Mouse (Mus musculus) hindbrain, embryonic 10.5 days (tissue): ENCODE results near the gene Frmd7. TPM values are rescaled to one million over a fixed set of nuclear protein-coding genes. Genes with fewer than 3 reads are reported as not detected.

Source experiments
- DNase-seq: peaks from one replicate; pipeline ENCODE4 v3.0.0-alpha.2; 2017; ENCODE audit warnings: low spot score
- H3K27ac ChIP-seq: fragments of 300-500 bp; sonication (generic); 2 replicates; pipeline ENCODE4 v1.5.1; 2016; ENCODE audit warnings: mild to moderate bottlenecking, moderate library complexity
- H3K27me3 ChIP-seq: fragments of 300-500 bp; sonication (generic); 2 replicates; pipeline ENCODE4 v1.6.1; 2016; ENCODE audit warnings: mild to moderate bottlenecking; ENCODE audit not compliant: poor library complexity, insufficient read depth, severe bottlenecking
- H3K36me3 ChIP-seq: fragments of 300-500 bp; sonication (generic); 2 replicates; pipeline ENCODE4 v1.6.1; 2016; ENCODE audit warnings: mild to moderate bottlenecking, moderate library complexity
- H3K4me1 ChIP-seq: fragments of 300-500 bp; sonication (generic); replicated peaks from 2 replicates; pipeline ENCODE4 v1.6.1; 2016; ENCODE audit warnings: mild to moderate bottlenecking
- H3K4me3 ChIP-seq: fragments of 300-500 bp; sonication (generic); 2 replicates; pipeline ENCODE4 v1.5.1; 2016; ENCODE audit warnings: mild to moderate bottlenecking, moderate library complexity
- H3K9me3 ChIP-seq: fragments of 300-500 bp; sonication (generic); 2 replicates; pipeline ENCODE4 v1.6.1; 2016; ENCODE audit warnings: mild to moderate bottlenecking, moderate library complexity
- WGBS: fragments of 180-500 bp; shearing (Covaris S2); methylation state at CpG from one replicate; pipeline ENCODE4 v1.1.7; 2016; 5-methylcytosine and 5-hydroxymethylcytosine counted together
- polyA plus RNA-seq: library from polyadenylated mRNA; unstranded; fragments of >200 nt; fragmentation: Nextera tagmentation; extraction: Ambion mirVana; gene quantifications from 2 replicates; pipeline ENCODE4 v1.2.1, GENCODE M21; 2016

Gene Frmd7
- polyA plus RNA-seq, 1 experiment from 2014 or later, result 0.14 TPM

DNA sequence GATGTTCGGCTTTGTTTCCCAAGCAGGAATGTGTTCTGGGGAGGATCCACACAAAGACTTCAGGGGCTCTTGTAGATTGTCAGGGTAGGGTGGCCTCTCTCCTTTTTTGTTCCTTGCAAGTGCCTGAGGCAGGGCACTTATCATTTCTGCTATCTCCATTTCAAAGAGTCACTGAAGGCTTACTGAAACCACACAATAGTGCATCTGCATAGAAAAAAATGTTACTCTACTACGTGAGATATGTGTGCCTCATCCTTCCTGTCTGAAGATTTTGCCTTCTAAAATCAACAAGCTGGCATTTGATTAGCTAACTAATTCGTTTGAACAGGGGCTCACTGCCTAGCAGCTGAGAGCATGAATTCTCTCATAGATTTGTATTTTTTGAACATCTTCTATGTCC lies 12.2 kb downstream of the Frmd7 start:
- 44% methylated on average over 3 of the region's 3 CpGs for WGBS
- Histone ChIP-seq H3K4me1 (peaks cover 15% of the 10 kb centered on the region), H3K27me3 (peaks cover 9% of the 10 kb centered on the region; the same call in 1 of the 2 replicates), H3K27ac (no peak overlapping the region), H3K36me3 (no peaks in the 10 kb centered on the region), H3K4me3 (no peak overlapping the region), H3K9me3 (no peaks in the 10 kb centered on the region)
- no peak for DNase-seq

DNA sequence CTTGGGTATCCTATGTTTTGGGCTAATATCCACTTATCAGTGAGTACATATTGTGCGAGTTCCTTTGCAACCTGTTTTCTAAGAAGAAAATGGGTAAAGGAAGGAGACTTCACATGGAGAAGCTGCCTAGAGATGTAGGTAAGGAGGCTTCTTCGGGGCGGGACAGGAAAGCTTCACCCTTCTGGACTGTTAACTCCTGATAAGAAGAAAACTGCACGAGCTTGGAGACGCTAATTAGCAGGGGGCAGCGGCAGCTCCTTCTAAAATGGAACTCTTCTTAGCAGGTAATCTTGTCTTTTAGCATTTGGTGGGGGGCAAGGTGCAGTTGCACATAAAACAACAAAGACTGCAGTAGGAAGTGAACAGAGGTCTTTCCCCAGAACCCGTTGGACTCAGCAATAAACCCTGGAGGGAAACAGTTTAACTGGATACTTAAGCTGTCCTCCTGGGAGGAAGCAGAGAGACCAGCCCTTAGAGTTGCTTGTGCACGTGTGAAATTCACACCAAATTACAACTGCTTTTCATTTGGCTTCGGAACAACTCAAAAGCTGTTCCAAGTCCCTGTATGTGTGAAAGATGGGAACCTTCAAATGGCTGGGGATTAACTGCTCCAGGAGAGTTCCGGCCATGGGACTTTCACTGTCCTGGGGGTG lies 15.5 kb downstream of the Frmd7 start:
- no peak for DNase-seq
- no peaks in the 10 kb centered on the region for H3K4me1 ChIP-seq
- peaks cover 6% of the 10 kb centered on the region; the same call in 1 of the 2 replicates for H3K27me3 ChIP-seq
- no peak overlapping the region for H3K27ac ChIP-seq
- no peak overlapping the region for H3K4me3 ChIP-seq
- H3K36me3 ChIP-seq, result no peaks in the 10 kb centered on the region
- 78% methylated on average over 10 of the region's 10 CpGs for WGBS
- H3K9me3 ChIP-seq, result no peaks in the 10 kb centered on the region

DNA sequence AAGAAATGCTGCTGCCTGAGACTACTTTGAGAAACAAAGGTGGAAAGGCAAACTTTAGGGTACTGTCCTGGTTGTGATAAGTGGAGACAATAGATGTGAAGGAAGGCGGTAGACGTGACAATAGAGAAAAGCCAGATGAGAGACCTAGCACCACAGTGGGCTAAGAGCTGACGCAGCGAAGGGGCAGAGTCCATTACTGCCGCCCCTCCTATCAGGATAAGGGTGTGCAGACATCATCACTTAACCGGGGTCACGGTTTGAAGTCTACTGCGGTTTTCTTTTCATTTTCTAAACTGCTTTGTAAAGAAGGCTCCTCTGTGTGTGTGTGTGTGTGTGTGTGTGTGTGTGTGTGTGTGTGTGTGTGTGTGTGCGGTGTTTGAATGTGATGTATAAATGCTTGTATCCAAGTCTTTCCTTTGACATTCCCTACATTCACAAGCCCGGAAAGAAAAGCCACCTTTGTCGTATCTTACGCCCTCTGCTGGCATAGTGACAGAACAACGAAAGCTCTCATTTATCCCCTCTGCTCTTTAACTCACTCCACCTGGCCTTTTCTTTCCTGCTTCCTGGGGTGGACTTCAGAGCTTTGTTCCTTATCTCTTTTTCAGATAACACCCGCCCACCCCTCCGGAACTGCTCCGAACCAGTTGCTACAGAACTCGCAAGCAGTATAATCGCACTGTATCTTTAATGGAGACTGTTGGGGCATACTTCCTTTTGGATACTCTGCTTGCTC lies 17.7 kb downstream of the Frmd7 start:
- no peak overlapping the region for H3K4me3 ChIP-seq
- no peaks in the 10 kb centered on the region for H3K9me3 ChIP-seq
- no peak overlapping the region for H3K27ac ChIP-seq
- peaks cover 7% of the 10 kb centered on the region; the same call in 1 of the 2 replicates for H3K27me3 ChIP-seq
- no peaks in the 10 kb centered on the region for H3K36me3 ChIP-seq
- WGBS, result 41% methylated on average over 17 of the region's 18 CpGs
- DNase-seq, result peak; percentile 15
- H3K4me1 ChIP-seq, result no peaks in the 10 kb centered on the region

DNA sequence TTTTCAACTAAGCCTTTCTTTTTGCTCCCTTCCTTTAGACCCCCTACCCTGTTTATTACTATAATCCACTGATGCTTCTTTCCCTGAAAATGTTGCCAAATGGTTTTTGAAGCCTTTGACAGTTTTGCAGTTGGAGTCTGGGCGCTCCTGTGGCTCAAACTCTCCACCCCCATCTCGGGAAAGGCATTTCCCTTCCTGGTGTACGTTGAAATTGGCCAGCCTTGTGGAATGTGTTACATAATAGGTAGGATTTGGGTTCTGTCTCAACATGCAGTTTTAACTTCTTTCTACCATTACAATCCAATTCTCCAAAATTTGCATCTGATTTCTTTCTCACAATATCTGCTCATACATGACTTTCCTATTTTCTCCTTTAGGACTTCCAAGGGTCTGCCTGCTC lies 23.8 kb downstream of the Frmd7 start:
- 47% methylated on average over 3 of the region's 3 CpGs for WGBS
- Histone ChIP-seq H3K4me3 (no peak overlapping the region), H3K27ac (no peak overlapping the region), H3K27me3 (peaks cover 13% of the 10 kb centered on the region; the same call in 1 of the 2 replicates), H3K9me3 (no peaks in the 10 kb centered on the region), H3K4me1 (no peaks in the 10 kb centered on the region), H3K36me3 (no peaks in the 10 kb centered on the region)
- no peak for DNase-seq

DNA sequence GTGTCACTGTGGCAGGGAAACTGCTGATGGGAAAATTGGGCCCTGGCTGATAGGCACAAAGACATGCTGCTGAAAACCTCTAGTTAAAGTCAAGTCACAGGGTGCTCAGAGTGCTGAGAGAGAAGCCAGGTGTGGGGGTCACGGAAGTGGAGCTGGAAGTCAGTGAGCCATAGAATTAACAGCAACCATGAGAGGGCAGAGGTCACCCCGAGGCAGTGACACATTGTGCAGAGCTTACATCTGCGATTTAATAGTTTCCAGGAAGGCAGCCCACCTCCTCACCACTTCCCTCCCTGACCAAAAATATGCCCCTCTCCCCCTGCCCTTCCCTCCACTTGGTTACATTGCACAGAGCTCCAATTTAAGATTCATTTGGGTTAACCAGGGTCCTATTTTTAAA lies 25.1 kb downstream of the Frmd7 start:
- WGBS, result 43% methylated on average over 3 of the region's 3 CpGs
- H3K4me1 ChIP-seq, result no peaks in the 10 kb centered on the region
- peak; percentile 16 for DNase-seq

DNA sequence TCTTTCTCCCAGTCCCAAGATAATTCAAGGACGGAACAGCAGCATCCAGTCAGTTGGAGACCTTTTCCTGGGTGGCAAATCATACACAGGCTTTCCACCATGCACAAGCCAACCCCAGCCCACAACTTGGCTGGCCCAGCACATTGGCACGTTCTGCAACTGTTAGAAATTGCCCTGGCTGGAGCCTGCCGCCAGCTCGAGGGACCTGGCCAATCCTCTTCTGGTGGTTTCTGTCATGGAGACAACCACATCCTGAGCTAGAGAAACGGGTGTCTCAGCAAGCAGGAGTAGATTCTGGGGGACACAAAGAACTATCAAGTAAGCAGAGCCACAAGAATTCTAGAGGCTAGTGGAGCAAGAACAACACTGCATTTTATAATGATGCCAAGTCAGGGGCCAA lies 32.6 kb downstream of the Frmd7 start:
- no peaks in the 10 kb centered on the region; the same call in 1 of the 2 replicates for H3K27me3 ChIP-seq
- H3K4me1 ChIP-seq, result no peaks in the 10 kb centered on the region
- H3K27ac ChIP-seq, result no peak overlapping the region
- H3K9me3 ChIP-seq, result no peaks in the 10 kb centered on the region
- no peak overlapping the region for H3K4me3 ChIP-seq
- no peak for DNase-seq
- 84% methylated on average over 5 of the region's 5 CpGs for WGBS
- H3K36me3 ChIP-seq, result no peaks in the 10 kb centered on the region

More for the DNA sequence above, 25.1 kb downstream of the Frmd7 start:
- Histone ChIP-seq H3K27ac (no peak overlapping the region), H3K27me3 (peaks cover 13% of the 10 kb centered on the region; the same call in 1 of the 2 replicates), H3K9me3 (no peaks in the 10 kb centered on the region), H3K36me3 (no peaks in the 10 kb centered on the region), H3K4me3 (no peak overlapping the region)

DNA sequence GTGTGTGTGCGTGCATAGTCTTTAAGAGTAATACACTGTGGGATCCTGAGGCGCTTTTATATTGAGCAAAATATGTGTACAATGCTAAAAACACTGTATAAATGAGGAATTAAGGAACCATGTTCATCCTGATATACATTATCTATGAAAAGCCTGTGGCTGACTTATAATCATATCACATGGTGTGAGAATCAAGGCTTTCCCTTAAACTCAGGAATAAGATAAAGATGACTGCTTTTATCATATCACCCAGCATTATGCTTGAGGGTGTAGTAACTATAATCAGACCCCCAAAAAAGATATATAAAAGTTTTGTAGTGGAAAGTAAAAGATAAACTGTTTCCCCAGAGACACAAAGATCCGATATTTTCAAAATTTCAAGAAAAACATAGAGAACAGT lies 39.0 kb downstream of the Frmd7 start:
- no peak for DNase-seq

DNA sequence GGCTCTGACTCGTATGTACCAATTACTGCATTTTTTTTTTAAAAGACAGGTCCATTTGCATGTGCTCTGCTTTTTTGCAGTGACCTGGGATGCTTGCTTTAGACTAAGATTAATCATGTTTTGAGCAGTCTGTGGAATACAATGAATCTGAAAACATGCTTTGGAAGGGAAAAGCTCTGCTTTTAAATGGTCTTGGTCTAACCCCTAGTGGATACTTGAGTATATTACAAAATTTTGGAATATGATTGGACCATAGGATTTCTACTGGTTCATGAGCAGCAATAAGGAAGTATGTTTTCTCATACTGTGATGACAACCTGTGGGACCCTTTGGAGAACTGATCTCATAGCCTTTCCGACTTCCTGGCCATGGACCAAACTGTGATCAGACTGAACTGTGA lies 54.5 kb downstream of the Frmd7 start:
- Histone ChIP-seq H3K4me3 (no peak overlapping the region), H3K27me3 (no peaks in the 10 kb centered on the region), H3K27ac (no peak overlapping the region), H3K36me3 (no peaks in the 10 kb centered on the region), H3K4me1 (no peaks in the 10 kb centered on the region), H3K9me3 (no peaks in the 10 kb centered on the region)
- DNase-seq, result no peak
- 84% methylated on average over 2 of the region's 2 CpGs for WGBS

More for the DNA sequence above, 39.0 kb downstream of the Frmd7 start:
- Histone ChIP-seq H3K4me1 (no peaks in the 10 kb centered on the region), H3K27me3 (no peaks in the 10 kb centered on the region; the same call in 1 of the 2 replicates), H3K4me3 (no peak overlapping the region), H3K36me3 (no peaks in the 10 kb centered on the region), H3K27ac (no peak overlapping the region), H3K9me3 (no peaks in the 10 kb centered on the region)
- WGBS, result 90% methylated on average over 3 of the region's 3 CpGs

DNA sequence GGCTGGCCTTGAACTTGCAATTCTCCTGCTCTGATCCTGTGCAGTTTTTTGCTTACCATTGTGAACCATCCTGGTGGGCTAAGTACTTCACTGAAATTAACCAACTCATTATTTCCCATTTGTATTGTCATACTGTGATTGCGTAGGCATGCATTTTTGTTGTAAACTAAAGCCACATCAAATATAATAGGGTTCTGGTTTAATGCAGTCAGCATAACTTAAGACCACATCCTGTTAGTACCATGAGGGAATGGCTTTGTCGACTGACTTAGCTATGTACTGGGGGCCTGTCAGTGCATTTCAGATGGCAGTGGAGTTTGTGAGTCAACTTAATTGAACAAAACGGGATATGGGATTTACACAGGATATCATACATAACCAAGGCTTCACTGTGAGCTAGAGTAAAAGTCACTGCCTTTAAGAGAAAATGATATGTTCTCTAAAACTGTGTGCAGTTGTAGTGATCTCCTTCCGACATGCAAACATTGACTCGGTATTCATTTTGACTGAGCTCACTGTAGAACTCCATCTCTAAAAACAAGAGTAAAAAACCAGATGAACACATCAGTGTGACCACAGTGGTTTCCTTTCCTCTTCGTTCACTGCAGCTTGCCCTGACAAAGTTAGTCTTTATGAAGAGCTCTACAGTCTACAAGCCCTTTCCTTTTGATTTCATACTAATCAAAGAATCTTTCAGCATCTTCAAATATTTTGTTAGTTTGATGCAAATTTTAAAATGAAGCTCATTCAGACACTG lies 68.1 kb downstream of the Frmd7 start:
- WGBS, result 91% methylated on average over 6 of the region's 6 CpGs
- Histone ChIP-seq H3K27me3 (peaks cover 8% of the 10 kb centered on the region; the same call in 1 of the 2 replicates), H3K4me1 (no peaks in the 10 kb centered on the region), H3K4me3 (no peak overlapping the region), H3K36me3 (no peaks in the 10 kb centered on the region), H3K27ac (no peak overlapping the region), H3K9me3 (no peaks in the 10 kb centered on the region)
- no peak for DNase-seq

DNA sequence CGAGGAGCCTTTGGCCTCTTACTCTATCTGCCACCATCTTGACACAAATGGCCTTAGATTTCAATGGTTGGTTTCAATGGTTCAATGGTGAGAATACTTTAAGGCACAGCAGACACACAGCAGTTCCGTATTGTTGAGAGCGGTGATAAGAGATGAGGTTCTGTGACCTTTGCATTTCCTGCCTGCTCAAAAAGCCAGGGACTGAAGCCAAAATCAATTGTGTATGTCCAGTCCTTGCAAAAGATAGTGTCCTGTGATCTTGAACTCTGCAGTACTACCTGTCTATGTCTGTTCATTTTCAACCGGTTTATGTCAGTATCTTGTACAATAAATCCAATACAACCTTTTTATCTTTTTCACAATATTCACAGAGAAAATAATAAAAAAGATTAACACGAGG lies 77.8 kb downstream of the Frmd7 start:
- DNase-seq, result no peak
- Histone ChIP-seq H3K4me1 (no peaks in the 10 kb centered on the region), H3K36me3 (no peaks in the 10 kb centered on the region), H3K27ac (no peak overlapping the region), H3K9me3 (no peaks in the 10 kb centered on the region), H3K27me3 (no peaks in the 10 kb centered on the region), H3K4me3 (no peak overlapping the region)
- WGBS, result 79% methylated on average over 5 of the region's 5 CpGs

DNA sequence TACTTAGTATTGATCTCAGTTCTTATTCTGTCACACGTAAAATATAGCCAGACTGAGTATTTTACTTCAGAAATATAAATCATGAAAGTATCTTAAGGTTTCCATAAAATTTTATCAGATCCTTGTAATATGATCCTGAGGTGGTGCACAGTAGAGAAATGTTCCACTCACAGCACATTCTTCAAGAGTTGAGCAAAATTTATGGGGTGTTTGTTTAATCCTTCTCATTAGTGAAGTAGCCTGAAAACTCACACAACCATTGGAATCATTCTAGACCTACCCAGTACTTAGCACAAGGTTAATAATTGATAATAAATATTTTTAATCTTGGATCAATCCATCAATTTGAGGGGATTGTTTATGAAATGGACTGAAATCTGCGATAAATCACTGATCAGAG lies 78.7 kb downstream of the Frmd7 start:
- no peaks in the 10 kb centered on the region for H3K36me3 ChIP-seq
- no peaks in the 10 kb centered on the region for H3K27me3 ChIP-seq
- DNase-seq, result no peak
- H3K27ac ChIP-seq, result no peak overlapping the region
- WGBS, result 75% methylated on average over 2 of the region's 2 CpGs
- H3K4me3 ChIP-seq, result no peak overlapping the region
- H3K4me1 ChIP-seq, result no peaks in the 10 kb centered on the region
- H3K9me3 ChIP-seq, result no peaks in the 10 kb centered on the region

DNA sequence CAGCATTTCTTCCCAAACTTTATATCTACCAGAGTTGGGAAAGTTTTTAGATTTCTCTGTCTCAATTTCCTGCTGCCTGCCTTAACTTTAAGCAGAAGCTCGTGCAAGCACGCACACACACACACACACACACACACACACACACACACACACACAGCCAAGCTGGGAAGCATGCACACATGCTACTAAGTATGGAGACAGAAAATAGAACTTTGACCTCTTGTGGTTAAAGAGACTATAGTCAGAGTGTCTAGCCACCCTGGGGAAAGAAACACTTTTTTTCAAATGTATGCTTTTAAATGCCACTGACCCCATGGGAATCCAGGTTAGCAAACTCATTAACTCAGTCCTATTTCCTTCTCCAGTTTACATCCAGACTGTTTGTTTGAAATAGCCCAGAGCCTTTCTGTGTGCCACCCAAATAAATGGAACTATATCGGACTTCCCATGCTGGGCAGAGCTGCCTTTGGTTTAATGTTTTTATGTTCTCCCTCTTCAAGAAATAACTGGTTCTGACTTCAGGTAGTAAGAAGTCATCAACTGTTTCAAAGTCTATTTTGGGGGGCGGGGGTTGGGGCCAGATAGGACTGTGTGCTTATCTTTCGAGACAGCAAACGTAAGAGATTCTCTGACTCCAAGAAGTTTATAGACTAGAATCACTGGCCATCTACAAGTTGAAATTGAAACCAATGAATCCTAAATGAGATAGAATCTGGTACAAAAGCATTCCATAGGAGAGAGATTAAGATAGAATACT lies 91.9 kb downstream of the Frmd7 start:
- no peak for DNase-seq
- no peak overlapping the region for H3K4me3 ChIP-seq
- 0 out of 2 replicates have a peak, but pooled peaks cover 5% of the 10 kb centered on the region for H3K27me3 ChIP-seq
- H3K4me1 ChIP-seq, result no peaks in the 10 kb centered on the region
- 79% methylated on average over 6 of the region's 6 CpGs for WGBS
- no peaks in the 10 kb centered on the region for H3K9me3 ChIP-seq
- H3K27ac ChIP-seq, result no peak overlapping the region
- H3K36me3 ChIP-seq, result no peaks in the 10 kb centered on the region
